Mouse (Mus musculus) olfactory bulb, adult 2 months (tissue): ENCODE results near the gene Kif2a.

Experiments
- CTCF ChIP-seq: fragments of 200-500 bp; IDR thresholded peaks from 2 replicates; pipeline ENCODE4 v1.5.1; 2012; ENCODE audit warnings: low read depth, mild to moderate bottlenecking, low read length, moderate library complexity; ENCODE audit not compliant: insufficient read depth
- POLR2A ChIP-seq: fragments of 200-500 bp; IDR thresholded peaks from 2 replicates; pipeline ENCODE4 v1.6.1; 2012; ENCODE audit warnings: mild to moderate bottlenecking, low read depth, low read length, moderate library complexity; ENCODE audit not compliant: insufficient read depth

DNA sequence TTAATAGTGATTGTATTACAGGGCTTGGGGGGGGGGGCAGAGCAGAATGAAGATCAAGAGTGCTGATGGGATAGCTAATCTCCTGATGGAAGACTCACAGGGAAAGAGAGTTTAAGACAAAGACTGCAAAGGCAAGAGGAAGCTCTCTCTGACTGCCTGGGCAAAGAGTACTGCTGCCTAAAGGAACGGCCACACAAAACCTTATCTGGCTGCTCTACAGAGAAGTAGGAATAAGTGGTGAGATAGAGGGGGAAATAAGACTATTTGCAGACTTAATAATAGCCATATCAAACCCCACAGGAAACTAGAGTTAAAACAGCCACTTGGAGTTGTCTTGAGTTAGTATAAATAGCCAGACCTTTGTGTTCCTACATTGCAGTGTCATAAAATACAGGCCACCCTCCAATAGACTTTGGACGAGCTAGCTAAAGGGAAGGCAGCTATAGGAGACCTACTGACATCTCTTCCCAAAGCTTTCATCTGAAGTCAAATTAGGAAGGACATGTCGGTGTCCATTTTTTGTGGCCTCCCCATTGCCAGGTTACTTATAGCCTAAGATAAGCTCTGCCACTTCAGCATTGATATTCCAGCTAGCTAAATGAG, 13.7 kb upstream of the Kif2a start:
- no peak for TF ChIP-seq POLR2A
- TF ChIP-seq CTCF, result no peak
